In genomic region chr17:35869346-35870067, GRCm38 (mm10) we compare ENCODE assay signal across 8 mouse cellular contexts. TPM values are rescaled to one million over a fixed set of nuclear protein-coding genes. Genes with fewer than 3 reads are reported as not detected.
DNase-seq lines count a peak whose midpoint lies in the region; ATAC-seq and TF ChIP-seq lines count a peak whose summit lies in the region.

No protein-coding gene starts in this region.

- intact Hi-C loops in heart, postnatal 10 days (cut with DNase I): no loop called here

- peak overlapping the region; percentile 32 for H3K27ac ChIP-seq in testis, adult 2 months (ENCODE audit: control insufficient read depth, insufficient read depth, low read depth, low read length)
- H3K27ac ChIP-seq in embryonic facial prominence, embryonic 10.5 days (replicated peaks): peak overlapping the region; percentile 95
- H3K27ac ChIP-seq in limb, embryonic 14.5 days (replicated peaks; ENCODE audit: low read depth, low read length): peak overlapping the region; percentile 59
- H3K27ac ChIP-seq in midbrain, postnatal 0 days (ENCODE audit: low read depth, low read length): peak overlapping the region; percentile 57

- no peak for TF ChIP-seq POLR2A in testis, adult 2 months (IDR thresholded peaks at IDR 0.05; ENCODE audit: control insufficient read depth, low read depth, low read length)
- TF ChIP-seq POLR2A in limb, embryonic 14.5 days (IDR thresholded peaks at IDR 0.05; ENCODE audit: borderline replicate concordance, extremely low read depth, insufficient read depth, insufficient read length): no peak

- H3K4me1 ChIP-seq in testis, adult 2 months (ENCODE audit: control insufficient read depth, insufficient read depth, low read length): peaks cover 33% of the 10 kb centered on the region
- peaks cover 76% of the 10 kb centered on the region for H3K4me1 ChIP-seq in embryonic facial prominence, embryonic 10.5 days
- H3K4me1 ChIP-seq in limb, embryonic 14.5 days (ENCODE audit: control insufficient read depth, insufficient read depth, low read length): peaks cover 39% of the 10 kb centered on the region
- H3K4me1 ChIP-seq in midbrain, postnatal 0 days (ENCODE audit: insufficient read depth, low read length): peaks cover 24% of the 10 kb centered on the region

- peak overlapping the region; percentile 97 for H3K4me2 ChIP-seq in limb, embryonic 14.5 days (replicated peaks; ENCODE audit: low read depth, low read length, severe bottlenecking)
- peak overlapping the region; percentile 91 for H3K4me2 ChIP-seq in midbrain, postnatal 0 days (ENCODE audit: low read depth, low read length, poor library complexity, severe bottlenecking)

- peak overlapping the region; percentile 83 for H3K9ac ChIP-seq in limb, embryonic 14.5 days (ENCODE audit: low read depth, low read length, severe bottlenecking)
- H3K9ac ChIP-seq in midbrain, postnatal 0 days (replicated peaks; ENCODE audit: low read length, poor library complexity, severe bottlenecking): peak overlapping the region; percentile 69

- TF ChIP-seq CTCF in testis, adult 2 months (IDR thresholded peaks at IDR 0.05; ENCODE audit: control insufficient read depth, insufficient read depth, insufficient replicate concordance, low read depth, low read length): no peak
- no peak for TF ChIP-seq CTCF in midbrain, postnatal 0 days (IDR thresholded peaks at IDR 0.05)

- H3K36me3 ChIP-seq in testis, adult 2 months (ENCODE audit: control insufficient read depth, insufficient read depth, low read length): no peaks in the 10 kb centered on the region
- H3K36me3 ChIP-seq in embryonic facial prominence, embryonic 10.5 days (replicated peaks): peaks cover 60% of the 10 kb centered on the region
- peaks cover 14% of the 10 kb centered on the region for H3K36me3 ChIP-seq in limb, embryonic 14.5 days (ENCODE audit: control insufficient read depth, insufficient read depth, low read length)
- no peaks in the 10 kb centered on the region for H3K36me3 ChIP-seq in midbrain, postnatal 0 days (ENCODE audit: insufficient read depth, low read length)

- peaks cover 9% of the 10 kb centered on the region for H3K27me3 ChIP-seq in testis, adult 2 months (ENCODE audit: control insufficient read depth, insufficient read depth, low read length)
- H3K27me3 ChIP-seq in embryonic facial prominence, embryonic 10.5 days (replicated peaks; ENCODE audit: low read depth, poor library complexity, severe bottlenecking): no peaks in the 10 kb centered on the region
- no peaks in the 10 kb centered on the region for H3K27me3 ChIP-seq in limb, embryonic 14.5 days (ENCODE audit: control insufficient read depth, insufficient read depth, low read length)
- no peaks in the 10 kb centered on the region for H3K27me3 ChIP-seq in midbrain, postnatal 0 days (ENCODE audit: insufficient read depth, low read length)

- WGBS in embryonic facial prominence, embryonic 10.5 days: 4% methylated on average over 7 of the region's 7 CpGs
- WGBS in limb, embryonic 14.5 days: 4% methylated on average over 7 of the region's 7 CpGs
- WGBS in midbrain, postnatal 0 days: 2% methylated on average over 7 of the region's 7 CpGs

- H3K9me3 ChIP-seq in embryonic facial prominence, embryonic 10.5 days: peaks cover 5% of the 10 kb centered on the region
- H3K9me3 ChIP-seq in limb, embryonic 14.5 days (ENCODE audit: control insufficient read depth, low read length): no peaks in the 10 kb centered on the region
- no peaks in the 10 kb centered on the region for H3K9me3 ChIP-seq in midbrain, postnatal 0 days (ENCODE audit: low read length)

- no peak for DNase-seq in testis, postnatal 14 days (ENCODE audit: low spot score)
- peak; percentile 74 for DNase-seq in embryonic facial prominence, embryonic 10.5 days (ENCODE audit: low spot score)
- DNase-seq in heart, postnatal 10 days: peak; percentile 53 to 57
- DNase-seq in limb, embryonic 14.5 days (ENCODE audit: low spot score): no peak
- peak; percentile 21 for DNase-seq in midbrain, postnatal 0 days (ENCODE audit: low spot score)
- DNase-seq in layer of hippocampus, adult 11-12 months (ENCODE audit: low spot score): no peak
- no peak for DNase-seq in layer of hippocampus, adult 8-10 months (ENCODE audit: low spot score in 2 of 2)

- peak overlapping the region; percentile 66 for H3K4me3 ChIP-seq in testis, adult 2 months (ENCODE audit: control insufficient read depth, low read depth, low read length)
- H3K4me3 ChIP-seq in embryonic facial prominence, embryonic 10.5 days: peak overlapping the region; percentile 63
- peak overlapping the region; percentile 62 for H3K4me3 ChIP-seq in limb, embryonic 14.5 days (replicated peaks; ENCODE audit: low read length)
- H3K4me3 ChIP-seq in midbrain, postnatal 0 days (ENCODE audit: low read depth, low read length): peak overlapping the region; percentile 76

- no peak for ATAC-seq in limb, embryonic 14.5 days (ENCODE audit: low FRiP score, low read depth)
- ATAC-seq in midbrain, postnatal 0 days (ENCODE audit: low FRiP score): no peak

RNA-seq across cellular contexts. Expression of gene Ppp1r18, which starts 4.1 kb away (rescaled TPM):
- polyA plus RNA-seq in testis, adult 2 months (2012; rRNA removed): 34.1 and 36.8 TPM in 2 replicates
- 27.4 and 29.7 TPM in 2 replicates for polyA plus RNA-seq in embryonic facial prominence, embryonic 10.5 days (2016; fragmentation: Nextera tagmentation; extraction: Ambion mirVana)
- total RNA-seq in heart, postnatal 10 days (2021): 10 to 100 TPM; 27.9 to 29.6 TPM
- 47.2 and 56.2 TPM in 2 replicates for polyA plus RNA-seq in limb, embryonic 14.5 days (2012; rRNA removed)
- polyA plus RNA-seq in limb, embryonic 14.5 days (2014; fragmentation: Nextera tagmentation; extraction: Ambion mirVana): 26.0 and 26.3 TPM in 2 replicates
- total RNA-seq in midbrain, postnatal 0 days (2014; rRNA removed): 16.2 and 33.0 TPM in 2 replicates
- 14.1 and 14.4 TPM in 2 replicates for polyA plus RNA-seq in midbrain, postnatal 0 days (2015; fragmentation: Nextera tagmentation; extraction: Ambion mirVana)
- 10 to 100 TPM in 2 of 4 experiments, 1 to 10 TPM in 2; 6.5 to 19.5 (median 12.8) TPM for total RNA-seq in layer of hippocampus, adult 8-10 months (2022)

RNA-seq across cellular contexts. Expression of gene Nrm, which starts 8.4 kb away (rescaled TPM):
- 179 and 201 TPM in 2 replicates for polyA plus RNA-seq in testis, adult 2 months (2012; rRNA removed)
- 64.6 and 65.1 TPM in 2 replicates for polyA plus RNA-seq in embryonic facial prominence, embryonic 10.5 days (2016; fragmentation: Nextera tagmentation; extraction: Ambion mirVana)
- total RNA-seq in heart, postnatal 10 days (2021): 10 to 100 TPM; 12.6 to 13.5 TPM
- 77.5 and 80.7 TPM in 2 replicates for polyA plus RNA-seq in limb, embryonic 14.5 days (2012; rRNA removed)
- polyA plus RNA-seq in limb, embryonic 14.5 days (2014; fragmentation: Nextera tagmentation; extraction: Ambion mirVana): 49.5 and 56.4 TPM in 2 replicates
- 7.6 and 12.1 TPM in 2 replicates for total RNA-seq in midbrain, postnatal 0 days (2014; rRNA removed)
- polyA plus RNA-seq in midbrain, postnatal 0 days (2015; fragmentation: Nextera tagmentation; extraction: Ambion mirVana): 11.0 and 11.8 TPM in 2 replicates
- 1 to 10 TPM; 1.8 to 3.7 (median 1.9) TPM for total RNA-seq in layer of hippocampus, adult 8-10 months (2022)

RNA-seq across cellular contexts. Expression of gene Dhx16, which starts 10.1 kb away (rescaled TPM):
- 81.3 and 89.0 TPM in 2 replicates for polyA plus RNA-seq in testis, adult 2 months (2012; rRNA removed)
- 52.6 and 60.7 TPM in 2 replicates for polyA plus RNA-seq in embryonic facial prominence, embryonic 10.5 days (2016; fragmentation: Nextera tagmentation; extraction: Ambion mirVana)
- 10 to 100 TPM; 24.7 to 29.2 TPM for total RNA-seq in heart, postnatal 10 days (2021)
- 78.6 and 90.5 TPM in 2 replicates for polyA plus RNA-seq in limb, embryonic 14.5 days (2012; rRNA removed)
- 40.0 and 43.4 TPM in 2 replicates for polyA plus RNA-seq in limb, embryonic 14.5 days (2014; fragmentation: Nextera tagmentation; extraction: Ambion mirVana)
- 26.7 and 27.7 TPM in 2 replicates for total RNA-seq in midbrain, postnatal 0 days (2014; rRNA removed)
- polyA plus RNA-seq in midbrain, postnatal 0 days (2015; fragmentation: Nextera tagmentation; extraction: Ambion mirVana): 23.6 and 25.1 TPM in 2 replicates
- total RNA-seq in layer of hippocampus, adult 8-10 months (2022): 10 to 100 TPM; 28.3 to 35.3 (median 31.4) TPM

RNA-seq across cellular contexts. Expression of gene 2310061I04Rik, which starts 27.7 kb away (rescaled TPM):
- polyA plus RNA-seq in testis, adult 2 months (2012; rRNA removed): 144 and 172 TPM in 2 replicates
- 27.5 and 28.6 TPM in 2 replicates for polyA plus RNA-seq in embryonic facial prominence, embryonic 10.5 days (2016; fragmentation: Nextera tagmentation; extraction: Ambion mirVana)
- total RNA-seq in heart, postnatal 10 days (2021): 10 to 100 TPM; 64.8 to 69.8 TPM
- 53.9 and 68.4 TPM in 2 replicates for polyA plus RNA-seq in limb, embryonic 14.5 days (2012; rRNA removed)
- 20.6 and 20.7 TPM in 2 replicates for polyA plus RNA-seq in limb, embryonic 14.5 days (2014; fragmentation: Nextera tagmentation; extraction: Ambion mirVana)
- 43.5 and 47.7 TPM in 2 replicates for total RNA-seq in midbrain, postnatal 0 days (2014; rRNA removed)
- 88.3 and 89.3 TPM in 2 replicates for polyA plus RNA-seq in midbrain, postnatal 0 days (2015; fragmentation: Nextera tagmentation; extraction: Ambion mirVana)
- total RNA-seq in layer of hippocampus, adult 8-10 months (2022): 10 to 100 TPM; 45.9 to 61.4 (median 50.0) TPM

RNA-seq across cellular contexts. Expression of gene Mdc1, which starts 28.2 kb away (rescaled TPM):
- polyA plus RNA-seq in testis, adult 2 months (2012; rRNA removed): 73.7 and 81.1 TPM in 2 replicates
- 18.4 and 21.2 TPM in 2 replicates for polyA plus RNA-seq in embryonic facial prominence, embryonic 10.5 days (2016; fragmentation: Nextera tagmentation; extraction: Ambion mirVana)
- 10 to 100 TPM; 20.4 to 22.1 TPM for total RNA-seq in heart, postnatal 10 days (2021)
- polyA plus RNA-seq in limb, embryonic 14.5 days (2012; rRNA removed): 24.9 and 28.8 TPM in 2 replicates
- 12.2 and 13.9 TPM in 2 replicates for polyA plus RNA-seq in limb, embryonic 14.5 days (2014; fragmentation: Nextera tagmentation; extraction: Ambion mirVana)
- 22.4 and 22.6 TPM in 2 replicates for total RNA-seq in midbrain, postnatal 0 days (2014; rRNA removed)
- polyA plus RNA-seq in midbrain, postnatal 0 days (2015; fragmentation: Nextera tagmentation; extraction: Ambion mirVana): 3.7 and 4.7 TPM in 2 replicates
- total RNA-seq in layer of hippocampus, adult 8-10 months (2022): 10 to 100 TPM; 16.9 to 20.1 (median 18.3) TPM

Comparison
In these comparisons a context has a peak if more than half of its experiments do, and no peak if none do; other contexts are left out.
1. H3K27ac ChIP-seq: peak in every context shown above with its lines; median percentile 95 in embryonic facial prominence, embryonic 10.5 days; 59 in limb, embryonic 14.5 days; 57 in midbrain, postnatal 0 days; 32 in testis, adult 2 months.
2. DNase-seq: peak in embryonic facial prominence, embryonic 10.5 days (single experiment), heart, postnatal 10 days (2 of 2) and midbrain, postnatal 0 days (single experiment); none in testis, postnatal 14 days (single experiment), limb, embryonic 14.5 days (single experiment), layer of hippocampus, adult 11-12 months (single experiment) and layer of hippocampus, adult 8-10 months (0 of 2).
3. Peak in every context shown above with its lines, with median percentiles within 50 percentile points of each other: H3K4me3 ChIP-seq.